Mouse (Mus musculus): ENCODE measurements at regions not wholly inside any gene's neighbourhood (a gene's known extent, or its start where the extent isn't known, plus 50 kb on each side); places are given as distances from the start of the nearest gene placed in this dataset.

GRCm38 (mm10) chr6:143631581-143631980 is 464.6 kb downstream of the Etnk1 start:
- DNase-seq (ENCODE audit: low read depth): no peak

- DNase-seq (ENCODE audit: low read depth): no peak
Measured at GRCm38 (mm10) chr6:143633710-143634109, 466.7 kb downstream of the Etnk1 start.

GRCm38 (mm10) chr6:143634334-143634733 is 467.3 kb downstream of the Etnk1 start:
- DNase-seq (ENCODE audit: low read depth): no peak

- DNase-seq (ENCODE audit: low read depth): peak; percentile 61
Measured at GRCm38 (mm10) chr6:143635043-143635442, 468.0 kb downstream of the Etnk1 start.

- peak; percentile 98 for DNase-seq (ENCODE audit: low read depth)
Measured at GRCm38 (mm10) chr6:143640652-143641051, 473.6 kb downstream of the Etnk1 start.

- peak; percentile 60 for DNase-seq (ENCODE audit: low read depth)
Measured at GRCm38 (mm10) chr6:143642052-143642451, 475.0 kb downstream of the Etnk1 start.

GRCm38 (mm10) chr6:143645989-143646388 is 479.0 kb downstream of the Etnk1 start:
- DNase-seq (ENCODE audit: low read depth): peak; percentile 52

- DNase-seq (ENCODE audit: low read depth): no peak
Measured at GRCm38 (mm10) chr6:143648501-143648900, 481.5 kb downstream of the Etnk1 start.

- DNase-seq (ENCODE audit: low read depth): no peak
Measured at GRCm38 (mm10) chr6:143656576-143656975, 489.6 kb downstream of the Etnk1 start.

- peak; percentile 36 for DNase-seq (ENCODE audit: low read depth)
Measured at GRCm38 (mm10) chr6:143660837-143661236, 493.8 kb downstream of the Etnk1 start.

GRCm38 (mm10) chr6:143663306-143663705 is 496.3 kb downstream of the Etnk1 start:
- peak; percentile 57 for DNase-seq (ENCODE audit: low read depth)

GRCm38 (mm10) chr6:143665374-143665773 is 498.4 kb downstream of the Etnk1 start:
- DNase-seq (ENCODE audit: low read depth): no peak

GRCm38 (mm10) chr6:143668551-143668950 is 501.5 kb downstream of the Etnk1 start:
- no peak for DNase-seq (ENCODE audit: low read depth)

- no peak for DNase-seq (ENCODE audit: low read depth)
Measured at GRCm38 (mm10) chr6:143669446-143670130, 502.6 kb downstream of the Etnk1 start.

GRCm38 (mm10) chr6:143690131-143690530 is 523.1 kb downstream of the Etnk1 start:
- DNase-seq (ENCODE audit: low read depth): no peak

GRCm38 (mm10) chr6:143690866-143691265 is 523.8 kb downstream of the Etnk1 start:
- peak; percentile 93 for DNase-seq (ENCODE audit: low read depth)

GRCm38 (mm10) chr6:143697997-143698396 is 531.0 kb downstream of the Etnk1 start:
- DNase-seq (ENCODE audit: low read depth): no peak

GRCm38 (mm10) chr6:143703984-143704383 is 537.0 kb downstream of the Etnk1 start:
- no peak for DNase-seq (ENCODE audit: low read depth)

- DNase-seq (ENCODE audit: low read depth): no peak
Measured at GRCm38 (mm10) chr6:143706451-143706850, 539.4 kb downstream of the Etnk1 start.

- no peak for DNase-seq (ENCODE audit: low read depth)
Measured at GRCm38 (mm10) chr6:143714461-143714860, 547.4 kb downstream of the Etnk1 start.

GRCm38 (mm10) chr6:143750074-143750473 is 583.1 kb downstream of the Etnk1 start:
- DNase-seq (ENCODE audit: low read depth): no peak

- DNase-seq (ENCODE audit: low read depth): no peak
Measured at GRCm38 (mm10) chr6:143751076-143752070, 584.4 kb downstream of the Etnk1 start.

- DNase-seq (ENCODE audit: low read depth): peak; percentile 38
Measured at GRCm38 (mm10) chr6:143757462-143757861, 590.4 kb downstream of the Etnk1 start.

All from NIH3T3 (cell line).